Mouse (Mus musculus): ENCODE measurements at regions not wholly inside any gene's neighbourhood (a gene's known extent, or its start where the extent isn't known, plus 50 kb on each side); places are given as distances from the start of the nearest gene placed in this dataset.

GRCm38 (mm10) chr9:79071961-79072360 lies 456.6 kb downstream of the Cd109 start:
- DNase-seq (ENCODE audit: low spot score in 2 of 2) = no peak

GRCm38 (mm10) chr9:79109611-79110010 lies 494.3 kb downstream of the Cd109 start:
- DNase-seq (ENCODE audit: low spot score in 2 of 2) = no peak

- DNase-seq (ENCODE audit: low spot score in 2 of 2) = no peak
Observed at GRCm38 (mm10) chr9:79111326-79111725, 496.0 kb downstream of the Cd109 start.

DNA sequence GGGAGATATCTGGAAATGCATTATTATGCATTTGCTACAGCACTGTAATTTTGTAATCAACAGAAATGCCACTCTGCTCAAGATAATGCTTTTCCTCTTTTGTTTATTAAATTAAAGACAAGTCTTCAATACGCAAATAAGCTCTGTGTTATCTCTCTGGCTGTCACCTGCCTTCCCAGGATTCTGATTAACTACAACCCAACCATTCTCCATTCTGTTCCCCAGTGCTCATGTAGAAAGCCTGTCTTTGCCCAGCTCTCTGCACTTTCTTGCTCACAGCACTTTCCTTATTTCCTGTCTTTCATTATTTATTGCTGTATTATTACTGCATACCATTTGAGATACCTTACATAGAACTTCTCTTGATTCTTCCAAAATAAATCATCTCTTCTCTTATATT lies 525.6 kb downstream of the Cd109 start:
- no peak for DNase-seq (ENCODE audit: low spot score in 2 of 2)

DNA sequence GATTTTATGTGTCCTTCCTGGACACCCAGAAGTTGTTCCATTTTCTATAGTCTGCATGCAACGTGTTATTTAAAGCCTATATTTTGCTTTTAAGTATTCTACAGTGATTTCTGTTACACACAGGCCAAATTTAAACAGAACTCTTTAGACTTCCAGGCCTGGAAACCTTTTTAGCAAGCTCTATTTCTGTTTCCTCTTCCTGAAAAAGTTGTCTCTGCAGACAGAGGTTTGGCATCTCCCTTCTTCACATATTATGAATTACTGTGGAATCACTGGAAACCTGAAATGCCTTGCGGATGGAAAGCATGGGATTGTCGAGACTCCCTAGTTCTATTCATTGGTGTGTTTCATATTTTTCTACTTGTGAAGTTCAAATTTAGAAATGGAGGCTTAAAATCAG lies 530.7 kb downstream of the Cd109 start:
- no peak for DNase-seq (ENCODE audit: low spot score in 2 of 2)

- DNase-seq (ENCODE audit: low spot score in 2 of 2) = no peak
Observed at GRCm38 (mm10) chr9:79165596-79165995, 550.2 kb downstream of the Cd109 start.

DNA sequence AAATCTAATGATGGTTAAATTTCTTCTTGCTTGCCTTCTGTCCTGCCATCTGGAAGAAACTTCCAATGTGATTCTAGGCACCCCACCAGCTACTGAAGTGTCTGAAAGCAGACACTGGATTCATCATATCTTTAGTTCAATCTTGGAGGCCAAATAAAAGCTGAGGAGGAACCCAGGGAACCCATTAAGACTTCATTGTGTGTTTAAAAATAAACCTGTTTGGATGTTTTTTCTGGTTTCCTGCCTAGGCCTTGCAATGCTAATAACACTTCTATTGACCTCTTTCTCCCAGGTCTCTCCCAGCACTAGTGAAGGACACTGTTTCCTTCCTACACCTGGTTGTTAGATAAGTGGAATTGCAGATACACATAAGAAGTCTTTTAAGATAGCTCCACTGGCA lies 545.6 kb downstream of the Col12a1 start:
- no peak for DNase-seq (ENCODE audit: low spot score in 2 of 2)

- no peak for DNase-seq (ENCODE audit: low spot score in 2 of 2)
Observed at GRCm38 (mm10) chr9:79179954-79180353, 538.7 kb downstream of the Col12a1 start.

DNA sequence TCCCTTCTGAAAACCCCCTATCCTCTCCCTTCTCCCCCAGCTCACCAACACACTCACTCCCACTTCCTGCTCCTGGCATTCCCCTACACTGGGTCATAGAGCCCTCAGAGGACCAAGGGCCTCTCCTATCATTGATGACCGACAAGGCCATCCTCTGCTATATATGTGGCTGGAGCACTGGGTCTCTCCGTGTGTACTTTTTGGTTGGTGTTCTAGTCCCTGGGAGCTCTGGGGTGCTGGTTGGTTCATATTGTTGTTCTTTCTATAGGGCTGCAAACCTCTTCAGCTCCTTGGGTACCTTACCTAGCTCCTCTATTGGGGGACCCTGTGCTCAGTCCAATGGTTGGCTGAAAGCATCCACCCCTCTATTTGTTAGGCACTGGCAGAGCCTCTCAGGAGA lies 523.2 kb downstream of the Col12a1 start:
- no peak for DNase-seq (ENCODE audit: low spot score in 2 of 2)

DNA sequence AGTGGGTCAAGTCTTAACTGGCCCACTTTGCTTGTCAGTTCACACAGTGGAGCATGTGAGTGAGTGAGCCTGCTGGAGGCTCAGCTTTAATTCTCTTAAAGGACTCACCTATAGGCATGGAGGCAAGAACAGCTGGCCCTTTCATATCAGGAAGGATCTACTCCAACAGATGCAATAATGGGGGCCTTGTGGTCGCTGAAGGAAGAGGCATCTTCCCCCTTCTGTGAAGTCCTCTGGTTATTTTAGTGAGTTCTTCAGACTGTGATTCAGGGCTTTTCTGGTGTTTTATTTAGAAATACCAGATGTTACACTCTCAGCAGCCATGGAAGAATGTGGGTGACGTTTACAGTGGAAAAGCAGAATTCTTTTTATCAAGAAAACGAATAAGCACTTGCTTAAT lies 516.9 kb downstream of the Col12a1 start:
- DNase-seq (ENCODE audit: low spot score in 2 of 2) = no peak

GRCm38 (mm10) chr9:79213364-79213763 lies 505.3 kb downstream of the Col12a1 start:
- no peak for DNase-seq (ENCODE audit: low spot score in 2 of 2)

DNA sequence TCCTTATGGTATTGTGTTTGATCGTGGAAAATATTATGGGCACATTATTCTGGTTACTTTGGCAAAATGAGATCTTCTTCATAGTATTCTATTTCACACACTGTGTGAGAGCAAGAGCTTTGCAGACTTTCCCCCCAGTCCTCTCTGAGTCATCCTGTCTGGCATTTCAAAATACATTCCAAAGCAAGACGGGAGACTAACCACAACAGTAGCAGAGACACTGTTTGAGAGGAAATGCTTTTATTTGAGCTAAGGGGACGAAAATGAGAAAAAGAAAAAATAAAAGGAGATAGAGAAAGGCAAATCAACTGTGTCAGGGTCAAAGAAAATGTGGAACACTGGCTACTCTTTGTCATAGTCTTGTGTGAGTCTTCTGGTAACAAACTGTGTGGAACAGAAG lies 502.6 kb downstream of the Col12a1 start:
- no peak for DNase-seq (ENCODE audit: low spot score in 2 of 2)

DNA sequence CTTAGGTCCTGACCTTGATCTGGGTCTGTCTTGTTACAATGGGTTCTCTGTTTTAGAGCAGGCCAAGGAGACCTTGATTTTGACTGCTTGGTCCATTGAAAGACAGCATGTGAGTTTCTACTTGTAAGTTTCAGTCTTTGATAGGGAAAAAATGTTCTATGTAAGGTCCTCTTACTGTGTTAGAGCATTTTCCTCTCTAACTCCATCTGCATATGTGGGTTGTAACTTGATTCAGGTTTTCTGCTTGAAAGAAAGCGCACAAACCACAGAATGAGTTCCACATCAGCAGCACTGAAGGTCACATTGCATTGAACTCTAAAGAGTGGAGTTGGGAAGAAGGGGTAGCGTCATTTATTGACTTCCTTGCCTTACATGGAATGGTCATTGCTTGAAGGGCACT lies 502.2 kb downstream of the Col12a1 start:
- no peak for DNase-seq (ENCODE audit: low spot score in 2 of 2)

GRCm38 (mm10) chr9:79233081-79233480 lies 485.6 kb downstream of the Col12a1 start:
- no peak for DNase-seq (ENCODE audit: low spot score in 2 of 2)

- DNase-seq (ENCODE audit: low spot score in 2 of 2) = no peak
Observed at GRCm38 (mm10) chr9:79233751-79234150, 484.9 kb downstream of the Col12a1 start.

- no peak for DNase-seq (ENCODE audit: low spot score in 2 of 2)
Observed at GRCm38 (mm10) chr9:79269646-79270213, 448.9 kb downstream of the Col12a1 start.

DNA sequence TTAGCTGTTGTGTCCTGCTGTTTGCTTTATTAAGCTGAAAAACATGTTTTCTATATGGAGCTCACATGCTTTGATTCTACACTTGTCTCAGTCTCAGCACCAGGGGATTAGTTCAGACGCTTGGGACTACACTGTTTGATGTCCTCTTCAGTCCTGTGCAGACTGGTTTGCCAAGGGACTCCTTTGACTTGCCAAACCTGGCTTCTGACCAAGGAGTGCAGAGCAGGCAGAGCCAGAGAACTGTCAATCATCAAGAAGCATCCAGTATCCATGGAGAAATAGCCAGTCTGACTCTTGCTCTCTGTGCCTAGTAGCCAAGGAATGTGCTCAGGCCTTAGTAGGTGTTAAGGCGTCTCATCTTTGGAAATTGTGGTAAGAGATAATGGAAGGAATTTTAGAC lies 448.4 kb downstream of the Col12a1 start:
- peak in 1 of 2 experiments; percentile 10 for DNase-seq (ENCODE audit: low spot score in 2 of 2)

- no peak for DNase-seq (ENCODE audit: low spot score in 2 of 2)
Observed at GRCm38 (mm10) chr9:79287849-79288248, 430.8 kb downstream of the Col12a1 start.

- DNase-seq (ENCODE audit: low spot score in 2 of 2) = no peak
Observed at GRCm38 (mm10) chr9:79295306-79295705, 423.3 kb downstream of the Col12a1 start.

DNA sequence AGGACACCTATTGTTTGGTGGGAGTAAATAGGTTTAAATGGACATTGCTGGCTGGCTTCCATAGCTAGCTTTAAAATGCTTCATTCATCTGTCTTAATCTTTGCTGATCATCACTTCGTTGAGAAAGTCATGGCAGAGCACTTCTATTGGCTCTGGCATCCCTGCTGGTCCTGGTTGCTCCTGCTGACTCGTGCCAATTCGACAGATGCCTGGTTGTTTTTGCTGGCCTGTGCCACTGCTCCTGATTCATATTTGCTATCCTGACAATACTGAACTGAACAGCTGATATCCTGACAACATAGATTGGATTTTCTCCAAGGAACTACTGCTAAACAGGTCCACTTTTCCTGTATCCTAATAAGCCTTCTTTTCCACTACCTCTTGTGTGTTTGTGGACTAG lies 417.1 kb downstream of the Col12a1 start:
- DNase-seq (ENCODE audit: low spot score in 2 of 2) = peak; percentile 48 to 52

DNA sequence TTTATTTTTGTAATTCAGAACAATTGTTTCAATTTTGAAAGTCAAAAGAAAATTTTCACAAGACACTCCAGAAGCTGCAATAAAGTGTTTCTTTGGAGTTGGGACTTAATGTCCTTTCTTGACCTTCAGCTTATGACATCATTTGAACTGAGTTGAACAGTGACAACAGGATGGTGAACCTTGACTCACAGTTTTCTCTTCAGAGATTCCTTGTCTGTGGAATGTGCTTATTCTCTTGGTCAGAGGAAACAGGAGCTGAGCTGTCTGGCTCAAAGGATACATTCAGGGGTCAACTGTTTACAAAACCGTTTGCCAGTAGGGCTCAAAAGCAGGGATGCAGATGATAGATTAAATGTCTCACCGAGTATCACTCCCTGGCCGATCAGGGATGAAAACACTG lies 408.0 kb downstream of the Col12a1 start:
- no peak for DNase-seq (ENCODE audit: low spot score in 2 of 2)

DNA sequence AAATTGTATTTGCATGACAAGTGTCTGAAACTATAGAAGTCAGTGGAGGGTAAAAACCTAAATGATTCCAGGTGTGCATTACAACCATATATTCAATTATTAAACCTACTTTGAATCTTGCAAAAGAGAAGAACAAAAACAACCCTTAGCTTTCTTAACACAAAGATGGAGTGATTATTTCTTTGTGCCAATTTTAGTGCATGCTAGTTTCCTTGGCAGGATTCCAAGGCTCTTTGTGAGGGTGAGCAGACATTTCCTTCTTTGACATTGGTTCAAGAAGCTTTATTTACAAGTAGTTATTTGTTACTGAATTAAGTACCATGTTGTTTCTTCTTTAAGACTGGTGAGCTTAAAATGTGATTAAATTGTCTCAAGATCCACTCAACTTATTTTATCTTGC lies 401.2 kb downstream of the Col12a1 start:
- no peak for DNase-seq (ENCODE audit: low spot score in 2 of 2)

DNA sequence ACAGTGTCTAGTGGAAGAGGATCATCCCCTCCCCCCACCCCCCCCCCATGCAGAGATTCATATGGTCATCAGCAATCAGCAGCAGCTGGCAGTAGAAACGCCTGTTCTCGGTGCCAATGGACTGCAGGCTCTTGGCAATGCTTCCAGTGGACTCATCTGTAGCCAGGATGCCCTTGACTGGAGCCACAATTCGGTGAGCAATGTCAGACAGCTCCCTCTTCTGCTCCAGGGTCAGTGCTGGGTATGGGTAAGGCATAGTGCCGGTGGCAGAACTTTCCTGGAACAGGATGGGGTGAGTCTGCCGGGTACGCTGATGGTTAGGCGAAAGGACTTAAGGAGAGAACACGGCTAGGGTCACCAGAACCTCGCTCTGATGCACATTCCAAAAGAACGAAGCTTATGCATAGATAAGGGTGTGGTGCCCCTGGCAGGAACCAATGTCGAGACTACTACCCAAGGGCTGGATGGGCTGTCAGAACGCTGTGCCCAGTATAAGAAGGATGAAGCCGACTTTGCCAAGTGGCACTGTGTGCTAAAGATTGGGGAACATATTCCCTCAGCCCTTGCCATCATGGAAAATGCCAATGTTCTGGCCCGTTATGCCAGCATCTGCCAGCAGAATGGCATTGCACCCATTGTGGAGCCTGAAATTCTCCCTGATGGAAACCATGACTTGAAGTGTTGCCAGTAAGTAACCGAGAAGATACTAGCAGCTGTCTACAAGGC lies 372.1 kb downstream of the Col12a1 start:
- DNase-seq (ENCODE audit: low spot score in 2 of 2) = no peak

Data from layer of hippocampus, adult 8-10 months (tissue).